Mouse (Mus musculus): Measurements from ENCODE around the gene Cdc42ep4. TPM values are rescaled to one million over a fixed set of nuclear protein-coding genes. Genes with fewer than 3 reads are reported as not detected.

Cdc42ep4 gene
- polyA plus RNA-seq, 2 experiments from 2014 or later: 2.4 to 2.5 TPM

DNA sequence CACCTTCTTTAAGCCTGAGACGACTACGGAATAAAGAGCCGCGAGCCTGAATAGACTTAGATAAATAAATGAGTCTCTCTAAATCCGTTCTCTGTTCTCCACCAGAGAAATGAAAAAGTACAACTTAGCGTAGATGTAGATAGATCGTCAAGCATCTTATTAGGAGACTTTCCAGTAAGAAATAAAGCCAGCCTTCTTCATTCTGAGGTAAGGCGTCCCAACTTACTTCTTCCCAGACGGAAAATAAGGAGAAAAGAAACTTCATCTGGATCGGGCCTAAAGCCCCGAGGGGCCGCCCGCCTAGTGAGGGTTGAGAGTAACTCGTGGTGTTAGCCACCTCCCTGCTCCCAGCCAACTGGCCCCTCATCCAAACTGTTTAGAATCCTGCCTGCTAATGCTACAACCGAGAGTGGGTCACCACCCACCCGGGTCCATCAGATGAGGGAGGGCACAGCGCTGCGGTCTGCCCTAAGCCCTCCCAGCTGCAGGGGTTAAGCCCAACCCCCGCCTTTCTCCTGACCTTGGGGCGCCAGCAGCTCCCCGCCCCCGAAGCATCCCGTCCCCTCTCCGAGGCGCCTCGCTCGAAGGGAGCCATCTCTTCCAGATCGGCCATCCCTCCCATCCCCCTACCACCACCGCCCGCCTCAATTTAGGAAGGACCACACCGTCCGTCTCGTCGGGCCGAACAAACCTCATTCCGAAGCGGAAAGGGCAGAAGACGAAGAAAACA, 68.6 kb downstream of the Cdc42ep4 start:
- ATAC-seq: no peak

DNA sequence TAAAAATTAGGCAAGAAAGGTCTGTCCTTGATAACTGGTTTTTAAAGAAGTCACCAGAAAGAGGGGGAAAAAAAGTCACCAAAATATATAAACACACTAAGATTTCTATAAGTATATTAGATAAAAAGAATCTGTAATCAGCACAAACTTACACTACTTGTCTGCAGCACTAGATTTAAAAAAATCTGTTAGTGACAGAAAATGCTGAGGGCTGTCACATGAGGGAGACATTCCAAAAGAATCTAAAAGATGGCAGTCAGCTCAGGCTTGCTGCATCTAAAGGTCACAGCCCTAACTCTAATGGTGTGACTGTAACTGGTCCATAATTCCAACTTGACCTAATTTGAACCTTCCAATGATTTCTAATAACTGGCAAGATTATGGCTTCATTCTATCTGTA, 69.7 kb downstream of the Cdc42ep4 start:
- no peak for ATAC-seq

GRCm38 (mm10) chr11:113680954-113681353, 70.7 kb downstream of the Cdc42ep4 start:
- ATAC-seq: no peak

DNA sequence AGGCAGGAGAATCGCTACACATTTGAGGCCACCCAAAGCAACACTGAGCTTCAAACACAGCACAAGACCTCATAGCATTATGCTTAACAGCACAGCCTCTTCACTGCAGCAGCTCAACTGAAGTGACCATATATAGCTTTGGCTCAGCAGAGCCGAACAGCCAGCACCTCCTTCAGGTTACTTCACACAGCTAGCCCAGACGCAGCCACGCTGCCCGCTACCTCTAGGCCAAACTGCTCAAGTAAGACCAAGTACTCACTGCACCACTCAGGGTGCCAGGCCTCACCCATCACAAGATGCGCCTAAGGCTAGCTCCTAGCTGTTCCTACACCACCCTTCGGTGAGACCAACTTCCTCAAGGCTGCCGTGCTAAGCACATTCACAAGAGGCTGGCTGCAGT, 73.3 kb downstream of the Cdc42ep4 start:
- no peak for ATAC-seq

- ATAC-seq: no peak
Measured at GRCm38 (mm10) chr11:113677378-113677777, 74.3 kb downstream of the Cdc42ep4 start.

Other genes with a start within 250 kb of the Cdc42ep4 start
- not detected for gene Sstr2, start 132.5 kb downstream of the Cdc42ep4 start, polyA plus RNA-seq (2017; shearing (Covaris generic))
- 10 to 100 TPM; 17.6 to 17.9 TPM for gene Cog1, start 102.7 kb downstream of the Cdc42ep4 start, polyA plus RNA-seq (2017; shearing (Covaris generic))
- gene Slc39a11, start 101.8 kb downstream of the Cdc42ep4 start, polyA plus RNA-seq (2017; shearing (Covaris generic)): 10 to 100 TPM; 12.5 to 17.1 TPM
- gene Fam104a, start 67.7 kb downstream of the Cdc42ep4 start, polyA plus RNA-seq (2017; shearing (Covaris generic)): 10 to 100 TPM; 16.4 to 18.6 TPM
- 1 to 10 TPM; 6.8 to 8.6 TPM for gene D11Wsu47e, start 67.5 kb downstream of the Cdc42ep4 start, polyA plus RNA-seq (2017; shearing (Covaris generic))
- gene Cpsf4l, start 41.9 kb downstream of the Cdc42ep4 start, polyA plus RNA-seq (2017; shearing (Covaris generic)): under 1 TPM in 1 of 2 experiments, not detected in 1; 0.45 TPM